Mouse (Mus musculus): ENCODE measurements around the gene Casp2.

- TF ChIP-seq POLR2A (IDR thresholded peaks at IDR 0.05; ENCODE audit: borderline replicate concordance, insufficient read depth, low read length) (no peak), CTCF (IDR thresholded peaks at IDR 0.05; ENCODE audit: borderline replicate concordance, insufficient read depth, low read depth, low read length) (no peak)
Observed at GRCm38 (mm10) chr6:42287562-42287961, 22.8 kb downstream of the Casp2 start.
